Mouse (Mus musculus) urinary bladder, postnatal 10 days (tissue): ENCODE measurements around the gene Gm20388.
"Not testable (repeated sequence)": the region's sequence is repeated elsewhere in the genome, so short reads cannot be mapped to it uniquely, and the experiment has no call there.

ENCODE experiments used
- DNase-seq: peaks from one replicate; pipeline ENCODE4 v3.0.0; 2022; ENCODE audit warnings: low spot score

The Gm20388 gene

GRCm38 (mm10) chr8:123628253-123628967 lies 3717.8 kb downstream of the Gm20388 start:
- no peak for DNase-seq

GRCm38 (mm10) chr8:123628968-123629755 lies 3718.5 kb downstream of the Gm20388 start:
- DNase-seq, result no peak

GRCm38 (mm10) chr8:123630058-123630457 lies 3719.4 kb downstream of the Gm20388 start:
- DNase-seq, result no peak

GRCm38 (mm10) chr8:123630841-123631251 lies 3720.2 kb downstream of the Gm20388 start:
- DNase-seq, result no peak

GRCm38 (mm10) chr8:123631746-123632145 lies 3721.1 kb downstream of the Gm20388 start:
- DNase-seq, result not testable (repeated sequence)

- DNase-seq, result no peak
Measured at GRCm38 (mm10) chr8:123632257-123632656, 3721.6 kb downstream of the Gm20388 start.

GRCm38 (mm10) chr8:123633801-123634200 lies 3723.2 kb downstream of the Gm20388 start:
- no peak for DNase-seq

GRCm38 (mm10) chr8:123634395-123635131 lies 3723.9 kb downstream of the Gm20388 start:
- no peak for DNase-seq

GRCm38 (mm10) chr8:123635671-123636070 lies 3725.0 kb downstream of the Gm20388 start:
- DNase-seq, result no peak

GRCm38 (mm10) chr8:123643330-123644051 lies 3732.8 kb downstream of the Gm20388 start:
- DNase-seq, result no peak

- DNase-seq, result no peak
Measured at GRCm38 (mm10) chr8:123645229-123645628, 3734.6 kb downstream of the Gm20388 start.

- DNase-seq, result no peak
Measured at GRCm38 (mm10) chr8:123648245-123649170, 3737.9 kb downstream of the Gm20388 start.

- DNase-seq, result no peak
Measured at GRCm38 (mm10) chr8:123649483-123649882, 3738.8 kb downstream of the Gm20388 start.

GRCm38 (mm10) chr8:123651390-123652098 lies 3740.9 kb downstream of the Gm20388 start:
- no peak for DNase-seq

GRCm38 (mm10) chr8:123652641-123653040 lies 3742.0 kb downstream of the Gm20388 start:
- DNase-seq, result no peak

- peak; percentile 86 for DNase-seq
Measured at GRCm38 (mm10) chr8:123653308-123653993, 3742.8 kb downstream of the Gm20388 start, which contains the start of gene Rhou. Rhou (plus strand) TSS chr8:123653929.

- DNase-seq, result no peak
Measured at GRCm38 (mm10) chr8:123653994-123654569, 3743.4 kb downstream of the Gm20388 start.

GRCm38 (mm10) chr8:123654763-123655162 lies 3744.1 kb downstream of the Gm20388 start:
- no peak for DNase-seq

- no peak for DNase-seq
Measured at GRCm38 (mm10) chr8:123655351-123655779, 3744.7 kb downstream of the Gm20388 start.
